Mouse (Mus musculus): ENCODE data around the gene Mlxip.

DNA sequence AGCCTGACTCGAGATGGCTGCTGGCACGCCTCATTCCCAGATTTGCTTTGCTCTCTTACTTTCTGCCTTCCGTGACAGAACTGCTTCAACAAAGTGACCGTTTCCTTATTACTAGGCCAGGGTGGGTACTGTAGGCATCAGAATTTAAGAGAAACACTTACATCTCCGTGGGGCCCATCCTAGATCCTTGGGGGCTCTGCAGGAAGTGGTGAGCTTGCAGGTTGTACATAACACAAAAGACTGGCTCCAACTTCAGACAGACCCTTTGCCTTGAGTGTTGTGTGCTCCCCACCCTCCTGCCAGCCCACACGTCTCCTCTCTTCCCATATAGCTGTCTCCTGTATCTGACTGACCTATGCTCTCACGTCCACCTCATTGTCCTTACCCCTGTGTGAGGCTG is 57.3 kb downstream of the Mlxip start:
- no peak for TF ChIP-seq GATA1 (IDR thresholded peaks at IDR 0.05; ENCODE audit: low read length)
- no peak for TF ChIP-seq TAL1 (IDR thresholded peaks at IDR 0.05; ENCODE audit: low read length)

Data from erythroblast, embryonic 14.5 days (primary cell).